Mouse (Mus musculus): ENCODE data around the gene Emilin1. TPM values are rescaled to one million over a fixed set of nuclear protein-coding genes. Genes with fewer than 3 reads are reported as not detected.
A peak's percentile ranks its signal among the peaks of the same experiment; 100 is the strongest.

Emilin1 gene
- polyA plus RNA-seq, 1 experiment from 2014 or later, result 95.1 TPM

DNA sequence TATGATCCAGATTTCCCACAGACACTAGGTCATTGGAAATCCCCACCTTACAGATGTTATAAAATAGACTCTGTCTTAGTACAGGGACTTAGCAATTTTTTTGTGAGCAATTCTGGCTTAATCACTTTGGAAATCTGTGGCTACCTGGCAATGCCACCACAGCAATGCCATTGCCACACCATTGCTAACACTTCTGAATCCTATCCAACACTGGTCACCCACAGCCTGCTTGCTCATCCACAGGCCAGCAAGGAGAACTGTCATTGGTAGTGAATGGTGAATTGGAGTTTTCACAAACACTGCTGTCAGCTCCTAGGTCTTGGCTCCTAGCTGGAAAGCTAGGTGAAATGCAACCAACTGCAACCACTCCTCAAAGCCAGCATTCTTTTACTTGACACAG is 2.7 kb upstream of the Emilin1 start:
- no peak overlapping the region for H3K27ac ChIP-seq (ENCODE audit: low read depth, low read length)

DNA sequence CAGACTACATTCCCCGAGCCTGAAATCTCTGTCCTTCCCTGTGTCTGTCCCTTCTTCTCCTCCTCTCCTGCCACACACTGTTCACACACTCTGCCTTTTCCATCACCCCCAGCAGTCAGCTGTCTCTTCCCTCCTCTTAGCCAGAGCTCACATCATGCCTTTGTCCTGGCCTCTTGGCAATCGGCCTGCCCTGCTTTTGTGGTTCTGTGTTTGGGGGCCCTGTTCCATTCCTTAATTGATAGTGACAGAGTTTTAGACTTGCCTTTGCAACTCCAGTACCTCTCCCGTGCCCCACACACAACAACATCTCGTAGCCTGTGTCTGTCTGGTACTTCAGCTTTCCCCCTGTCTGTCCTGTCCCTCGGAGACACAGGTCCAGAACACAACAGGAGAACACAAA is 1.0 kb upstream of the Emilin1 start:
- peaks cover 72% of the 10 kb centered on the region for H3K4me1 ChIP-seq (replicated peaks; ENCODE audit: control insufficient read depth, insufficient read depth, low read length)
- no peaks in the 10 kb centered on the region for H3K27me3 ChIP-seq (replicated peaks; ENCODE audit: control insufficient read depth, insufficient read depth, low read length)
- no peaks in the 10 kb centered on the region for H3K9me3 ChIP-seq (ENCODE audit: control insufficient read depth, low read length)
- WGBS, result 59% methylated on average over 5 of the region's 5 CpGs
- peak overlapping the region; percentile 67 for H3K4me2 ChIP-seq
- H3K36me3 ChIP-seq (ENCODE audit: control insufficient read depth, insufficient read depth, low read length), result peaks cover 2% of the 10 kb centered on the region; the same call in 1 of the 2 replicates
- ATAC-seq (replicated peaks; ENCODE audit: low FRiP score), result no peak
- peak overlapping the region; percentile 47 for H3K9ac ChIP-seq (ENCODE audit: low read depth, low read length)
- no peak for DNase-seq (ENCODE audit: low spot score)
- H3K27ac ChIP-seq (ENCODE audit: low read depth, low read length), result peak overlapping the region; percentile 84
- H3K4me3 ChIP-seq (ENCODE audit: low read depth, low read length), result no peak overlapping the region

More for the DNA sequence above, 2.7 kb upstream of the Emilin1 start:
- ATAC-seq (replicated peaks; ENCODE audit: low FRiP score) (no peak), DNase-seq (ENCODE audit: low spot score) (no peak)
- H3K4me1 ChIP-seq (replicated peaks; ENCODE audit: control insufficient read depth, insufficient read depth, low read length), result peaks cover 68% of the 10 kb centered on the region
- H3K27me3 ChIP-seq (replicated peaks; ENCODE audit: control insufficient read depth, insufficient read depth, low read length), result no peaks in the 10 kb centered on the region
- no peaks in the 10 kb centered on the region for H3K9me3 ChIP-seq (ENCODE audit: control insufficient read depth, low read length)
- H3K36me3 ChIP-seq (ENCODE audit: control insufficient read depth, insufficient read depth, low read length), result peaks cover 3% of the 10 kb centered on the region; the same call in 1 of the 2 replicates
- H3K4me2 ChIP-seq, result no peak overlapping the region
- H3K4me3 ChIP-seq (ENCODE audit: low read depth, low read length), result no peak overlapping the region
- H3K9ac ChIP-seq (ENCODE audit: low read depth, low read length), result no peak overlapping the region

DNA sequence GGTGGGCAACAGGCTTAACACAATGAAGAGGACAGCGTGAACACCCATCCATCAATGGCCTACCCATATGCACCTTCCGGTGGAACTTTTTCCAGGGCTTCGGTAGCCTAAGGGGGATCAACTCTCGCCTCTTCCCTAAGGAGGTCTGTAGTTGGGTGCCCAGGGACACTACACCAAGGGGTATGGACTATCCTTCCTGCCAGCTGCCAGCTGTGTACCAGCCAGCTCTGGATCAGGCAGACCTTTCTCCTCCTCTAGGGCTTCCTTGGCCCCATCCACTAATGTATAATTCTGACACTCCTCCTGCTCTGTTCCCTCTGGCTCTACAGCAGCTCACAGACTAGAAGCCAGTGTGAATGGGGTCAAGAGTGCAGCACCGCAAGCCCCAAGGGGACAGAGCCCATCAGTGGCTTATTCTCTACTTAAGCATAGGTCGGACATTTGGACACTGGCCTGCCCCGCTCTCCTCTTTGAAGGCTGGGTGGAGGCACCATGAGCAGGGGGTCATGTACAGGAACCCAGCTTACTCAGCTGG is 966 bp downstream of the Emilin1 start:
- peak overlapping the region; percentile 73 for H3K9ac ChIP-seq (ENCODE audit: low read depth, low read length)
- peak overlapping the region; percentile 65 for H3K4me3 ChIP-seq (ENCODE audit: low read depth, low read length)
- no peak for ATAC-seq (replicated peaks; ENCODE audit: low FRiP score)
- no peak for DNase-seq (ENCODE audit: low spot score)
- H3K27ac ChIP-seq (ENCODE audit: low read depth, low read length), result peak overlapping the region; percentile 84
- H3K4me1 ChIP-seq (replicated peaks; ENCODE audit: control insufficient read depth, insufficient read depth, low read length), result peaks cover 65% of the 10 kb centered on the region
- H3K4me2 ChIP-seq, result peak overlapping the region; percentile 67
- WGBS, result 39% methylated on average over 7 of the region's 7 CpGs
- H3K9me3 ChIP-seq (ENCODE audit: control insufficient read depth, low read length), result no peaks in the 10 kb centered on the region
- peaks cover 17% of the 10 kb centered on the region for H3K36me3 ChIP-seq (ENCODE audit: control insufficient read depth, insufficient read depth, low read length)
- no peaks in the 10 kb centered on the region for H3K27me3 ChIP-seq (replicated peaks; ENCODE audit: control insufficient read depth, insufficient read depth, low read length)

DNA sequence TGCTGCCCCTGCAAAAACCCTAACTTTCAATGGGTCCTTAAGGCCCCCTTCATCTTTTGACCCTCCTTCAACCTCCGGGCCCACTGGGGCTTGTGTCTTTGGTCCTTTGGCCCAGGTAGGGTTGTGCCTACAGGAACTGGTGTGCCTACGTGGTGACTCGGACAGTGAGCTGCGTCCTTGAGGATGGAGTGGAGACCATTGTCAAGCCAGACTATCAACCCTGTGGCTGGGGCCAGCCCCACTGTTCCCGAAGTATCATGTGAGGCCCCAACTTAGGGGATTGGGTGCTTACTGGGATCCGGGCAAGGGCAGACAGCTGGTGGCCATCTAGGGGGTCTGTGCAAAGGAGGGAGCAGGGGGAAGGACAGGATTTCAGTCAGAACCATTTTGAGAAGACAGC is 1.6 kb downstream of the Emilin1 start:
- WGBS, result 36% methylated on average over 6 of the region's 6 CpGs
- no peak for ATAC-seq (replicated peaks; ENCODE audit: low FRiP score)
- Histone ChIP-seq H3K4me3 (ENCODE audit: low read depth, low read length) (peak overlapping the region; percentile 65), H3K9me3 (ENCODE audit: control insufficient read depth, low read length) (no peaks in the 10 kb centered on the region), H3K27me3 (replicated peaks; ENCODE audit: control insufficient read depth, insufficient read depth, low read length) (no peaks in the 10 kb centered on the region), H3K27ac (ENCODE audit: low read depth, low read length) (peak overlapping the region; percentile 84), H3K36me3 (ENCODE audit: control insufficient read depth, insufficient read depth, low read length) (peaks cover 19% of the 10 kb centered on the region), H3K4me2 (peak overlapping the region; percentile 67), H3K9ac (ENCODE audit: low read depth, low read length) (peak overlapping the region; percentile 73), H3K4me1 (replicated peaks; ENCODE audit: control insufficient read depth, insufficient read depth, low read length) (peaks cover 59% of the 10 kb centered on the region)
- no peak for DNase-seq (ENCODE audit: low spot score)

DNA sequence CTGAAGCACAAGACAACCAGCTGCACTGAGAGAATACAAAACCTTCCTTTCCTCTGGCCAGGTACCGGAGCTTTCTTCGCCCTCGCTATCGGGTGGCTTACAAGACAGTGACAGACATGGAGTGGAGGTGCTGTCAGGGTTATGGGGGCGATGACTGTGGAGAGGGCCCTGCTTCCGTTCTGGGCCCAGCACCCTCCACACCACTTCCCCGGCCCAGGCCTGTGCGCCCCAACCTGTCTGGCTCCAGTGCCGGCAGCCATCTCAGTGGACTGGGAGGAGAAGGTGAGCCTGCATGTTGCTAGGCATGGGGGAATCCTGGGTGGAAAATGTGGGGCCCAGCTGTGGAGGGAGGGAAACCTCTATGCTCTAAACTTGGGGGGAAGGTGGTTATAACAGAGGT is 2.3 kb downstream of the Emilin1 start:
- peak overlapping the region; percentile 73 for H3K9ac ChIP-seq (ENCODE audit: low read depth, low read length)
- DNase-seq (ENCODE audit: low spot score), result no peak
- WGBS, result 40% methylated on average over 9 of the region's 9 CpGs
- peaks cover 23% of the 10 kb centered on the region for H3K36me3 ChIP-seq (ENCODE audit: control insufficient read depth, insufficient read depth, low read length)
- H3K4me3 ChIP-seq (ENCODE audit: low read depth, low read length), result peak overlapping the region; percentile 65
- peak overlapping the region; percentile 84; the same call in 1 of the 2 replicates for H3K27ac ChIP-seq (ENCODE audit: low read depth, low read length)
- H3K4me1 ChIP-seq (replicated peaks; ENCODE audit: control insufficient read depth, insufficient read depth, low read length), result peaks cover 57% of the 10 kb centered on the region
- H3K27me3 ChIP-seq (replicated peaks; ENCODE audit: control insufficient read depth, insufficient read depth, low read length), result no peaks in the 10 kb centered on the region
- peak; percentile 8; the same call in 1 of the 2 replicates for ATAC-seq (replicated peaks; ENCODE audit: low FRiP score)
- H3K4me2 ChIP-seq, result peak overlapping the region; percentile 67
- no peaks in the 10 kb centered on the region for H3K9me3 ChIP-seq (ENCODE audit: control insufficient read depth, low read length)

DNA sequence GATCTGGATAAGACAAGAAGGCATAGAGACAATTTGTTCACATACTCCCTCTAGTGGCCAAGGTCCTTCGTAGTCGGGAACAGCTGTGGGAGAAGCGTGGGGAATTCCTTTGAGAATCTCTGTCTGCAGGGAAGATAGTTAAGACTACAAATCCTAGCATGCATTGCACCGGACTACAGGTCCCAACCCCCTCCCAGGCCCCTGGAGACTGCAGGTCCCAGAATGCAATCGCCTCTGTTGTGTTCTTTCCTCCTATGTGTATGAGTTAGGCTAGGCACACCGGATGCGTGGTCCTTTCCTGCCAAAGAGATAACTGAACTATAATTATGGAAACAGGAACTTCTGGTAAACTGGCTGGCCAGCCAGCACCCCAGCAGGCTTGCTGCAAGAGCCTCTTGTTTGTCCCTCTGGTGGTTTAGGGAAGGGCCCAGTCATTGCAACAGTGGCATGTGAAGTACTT is 2.8 kb downstream of the Emilin1 start:
- peak; percentile 78 for DNase-seq (ENCODE audit: low spot score)
- Histone ChIP-seq H3K9ac (ENCODE audit: low read depth, low read length) (peak overlapping the region; percentile 73; the same call in 1 of the 2 replicates), H3K27me3 (replicated peaks; ENCODE audit: control insufficient read depth, insufficient read depth, low read length) (no peaks in the 10 kb centered on the region), H3K9me3 (ENCODE audit: control insufficient read depth, low read length) (no peaks in the 10 kb centered on the region), H3K4me2 (peak overlapping the region; percentile 67), H3K4me1 (replicated peaks; ENCODE audit: control insufficient read depth, insufficient read depth, low read length) (peaks cover 61% of the 10 kb centered on the region), H3K4me3 (ENCODE audit: low read depth, low read length) (peak overlapping the region; percentile 65), H3K36me3 (ENCODE audit: control insufficient read depth, insufficient read depth, low read length) (peaks cover 26% of the 10 kb centered on the region), H3K27ac (ENCODE audit: low read depth, low read length) (peak overlapping the region; percentile 84)
- ATAC-seq (replicated peaks; ENCODE audit: low FRiP score), result peak; percentile 77
- 5% methylated on average over 7 of the region's 7 CpGs for WGBS

DNA sequence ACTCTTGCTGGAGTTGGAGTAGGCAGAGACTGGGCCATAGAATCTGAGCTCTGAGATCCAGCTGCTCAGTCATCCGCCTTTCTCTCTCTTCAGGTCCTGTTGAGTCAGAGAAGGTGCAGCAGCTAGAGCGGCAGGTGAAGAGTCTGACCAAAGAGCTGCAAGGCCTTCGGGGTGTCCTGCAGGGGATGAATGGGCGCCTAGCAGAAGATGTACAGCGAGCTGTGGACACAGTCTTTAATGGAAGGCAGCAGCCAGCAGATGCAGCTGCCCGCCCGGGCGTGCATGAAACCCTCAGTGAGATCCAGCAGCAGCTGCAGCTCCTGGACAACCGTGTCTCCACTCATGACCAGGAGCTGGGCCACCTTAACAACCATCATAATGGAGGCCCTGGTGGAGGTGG is 3.6 kb downstream of the Emilin1 start:
- H3K27me3 ChIP-seq (replicated peaks; ENCODE audit: control insufficient read depth, insufficient read depth, low read length), result no peaks in the 10 kb centered on the region
- H3K36me3 ChIP-seq (ENCODE audit: control insufficient read depth, insufficient read depth, low read length), result peaks cover 26% of the 10 kb centered on the region
- WGBS, result 87% methylated on average over 9 of the region's 9 CpGs
- ATAC-seq (replicated peaks; ENCODE audit: low FRiP score) (no peak), DNase-seq (ENCODE audit: low spot score) (no peak)
- H3K4me1 ChIP-seq (replicated peaks; ENCODE audit: control insufficient read depth, insufficient read depth, low read length), result peaks cover 57% of the 10 kb centered on the region
- peak overlapping the region; percentile 25; the same call in 1 of the 2 replicates for H3K9ac ChIP-seq (ENCODE audit: low read depth, low read length)
- H3K4me2 ChIP-seq, result no peak overlapping the region; the same call in 1 of the 2 replicates
- H3K4me3 ChIP-seq (ENCODE audit: low read depth, low read length), result no peak overlapping the region
- peak overlapping the region; percentile 73 for H3K27ac ChIP-seq (ENCODE audit: low read depth, low read length)
- H3K9me3 ChIP-seq (ENCODE audit: control insufficient read depth, low read length), result no peaks in the 10 kb centered on the region

DNA sequence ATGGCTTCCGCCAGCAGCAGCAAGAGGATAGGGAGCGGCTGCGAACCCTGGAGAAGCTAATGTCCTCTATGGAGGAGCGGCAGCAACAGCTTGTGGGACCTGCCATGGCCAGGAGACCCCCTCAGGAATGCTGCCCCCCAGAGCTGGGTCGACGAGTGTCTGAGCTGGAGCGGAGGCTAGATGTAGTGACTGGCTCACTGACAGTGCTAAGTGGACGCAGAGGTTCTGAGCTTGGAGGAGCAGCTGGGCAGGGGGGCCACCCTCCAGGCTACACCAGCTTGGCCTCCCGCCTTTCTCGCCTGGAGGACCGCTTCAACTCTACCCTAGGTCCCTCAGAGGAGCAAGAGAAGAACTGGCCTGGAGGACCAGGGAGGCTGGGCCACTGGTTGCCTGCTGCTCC is 4.1 kb downstream of the Emilin1 start:
- H3K4me1 ChIP-seq (replicated peaks; ENCODE audit: control insufficient read depth, insufficient read depth, low read length), result peaks cover 57% of the 10 kb centered on the region
- H3K9ac ChIP-seq (ENCODE audit: low read depth, low read length), result peak overlapping the region; percentile 25; the same call in 1 of the 2 replicates
- H3K4me2 ChIP-seq, result no peak overlapping the region; the same call in 1 of the 2 replicates
- DNase-seq (ENCODE audit: low spot score) (no peak), ATAC-seq (replicated peaks; ENCODE audit: low FRiP score) (no peak)
- H3K4me3 ChIP-seq (ENCODE audit: low read depth, low read length), result peak overlapping the region; percentile 4; the same call in 1 of the 2 replicates
- 88% methylated on average over 11 of the region's 11 CpGs for WGBS
- peaks cover 26% of the 10 kb centered on the region for H3K36me3 ChIP-seq (ENCODE audit: control insufficient read depth, insufficient read depth, low read length)
- no peak overlapping the region; the same call in 1 of the 2 replicates for H3K27ac ChIP-seq (ENCODE audit: low read depth, low read length)
- no peaks in the 10 kb centered on the region for H3K27me3 ChIP-seq (replicated peaks; ENCODE audit: control insufficient read depth, insufficient read depth, low read length)
- no peaks in the 10 kb centered on the region for H3K9me3 ChIP-seq (ENCODE audit: control insufficient read depth, low read length)
